Mouse (Mus musculus) neural tube, embryonic 13.5 days (tissue): Measurements from ENCODE around the gene Gm7861. TPM values are rescaled to one million over a fixed set of nuclear protein-coding genes. Genes with fewer than 3 reads are reported as not detected.
"Not testable (repeated sequence)": the region's sequence is repeated elsewhere in the genome, so short reads cannot be mapped to it uniquely, and the experiment has no call there.

Source experiments
- ATAC-seq: fragments of 200-750 bp; cut with Nextera tagmentation; 2 replicates; pipeline ENCODE4 v1.8.0; 2017; ENCODE audit warnings: low read depth, mild to moderate bottlenecking, moderate TSS enrichment, moderate library complexity
- H3K27ac ChIP-seq: fragments of 300-500 bp; sonication (generic); replicated peaks from 2 replicates; pipeline ENCODE4 v1.5.1; 2015; ENCODE audit warnings: moderate library complexity, mild to moderate bottlenecking, inconsistent platforms
- H3K27me3 ChIP-seq: fragments of 300-500 bp; sonication (generic); 2 replicates; pipeline ENCODE4 v1.6.1; 2015; ENCODE audit warnings: mild to moderate bottlenecking, inconsistent platforms
- H3K36me3 ChIP-seq: fragments of 300-500 bp; sonication (generic); 2 replicates; pipeline ENCODE4 v1.6.1; 2015; ENCODE audit warnings: mild to moderate bottlenecking, inconsistent platforms
- H3K4me1 ChIP-seq: fragments of 300-500 bp; sonication (generic); replicated peaks from 2 replicates; pipeline ENCODE4 v1.6.1; 2015; ENCODE audit warnings: inconsistent platforms
- H3K4me2 ChIP-seq: fragments of 300-500 bp; sonication (generic); 2 replicates; pipeline ENCODE4 v1.6.1; 2015; ENCODE audit warnings: inconsistent platforms, mild to moderate bottlenecking, moderate library complexity
- H3K4me3 ChIP-seq: fragments of 300-500 bp; sonication (generic); 2 replicates; pipeline ENCODE4 v1.5.1; 2015; ENCODE audit warnings: mild to moderate bottlenecking, inconsistent platforms
- H3K9ac ChIP-seq: fragments of 300-500 bp; sonication (generic); 2 replicates; pipeline ENCODE4 v1.6.1; 2015; ENCODE audit warnings: moderate library complexity, mild to moderate bottlenecking, inconsistent platforms
- H3K9me3 ChIP-seq: fragments of 300-500 bp; sonication (generic); 2 replicates; pipeline ENCODE4 v1.6.1; 2016; ENCODE audit warnings: inconsistent platforms
- WGBS: fragments of 180-500 bp; shearing (Covaris S2); methylation state at CpG from one replicate; pipeline ENCODE4 v1.1.7; 2015; 5-methylcytosine and 5-hydroxymethylcytosine counted together
- polyA plus RNA-seq: library from polyadenylated mRNA; unstranded; fragments of >200 nt; fragmentation: Nextera tagmentation; extraction: Ambion mirVana; gene quantifications from 2 replicates; pipeline ENCODE4 v1.2.1, GENCODE M21; 2015

Gm7861 gene
- polyA plus RNA-seq: not detected in 2 replicates

DNA sequence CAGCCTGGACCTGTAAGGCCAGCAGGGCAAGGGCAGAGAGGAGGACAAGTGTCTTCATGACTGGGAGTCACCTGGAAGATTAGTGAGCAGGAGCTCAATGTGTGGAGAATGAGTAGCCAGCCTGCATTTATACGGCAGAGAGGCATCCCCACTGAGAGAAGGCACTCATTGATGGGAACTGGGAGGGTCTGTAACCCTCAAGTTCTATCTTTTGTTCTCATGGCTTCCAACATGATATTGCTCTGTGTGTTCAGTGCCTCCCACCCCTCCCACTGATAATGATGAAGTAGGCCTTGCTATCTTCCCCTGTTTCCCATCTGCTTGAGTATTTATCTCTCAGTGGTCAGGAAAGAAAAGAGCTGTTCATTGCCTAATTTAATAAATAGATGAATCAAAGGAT is at the start of gene Gm7861:
Gene Gm7861 (minus strand): TSS at position 101 of the 400 bp plus-strand sequence.
- H3K4me1 ChIP-seq, H3K27ac ChIP-seq, H3K4me2 ChIP-seq, H3K27me3 ChIP-seq, H3K4me3 ChIP-seq, H3K9ac ChIP-seq, H3K36me3 ChIP-seq, H3K9me3 ChIP-seq, ATAC-seq: not testable (repeated sequence)
- WGBS: no CpG with 5 or more reads among the region's 1 CpGs

DNA sequence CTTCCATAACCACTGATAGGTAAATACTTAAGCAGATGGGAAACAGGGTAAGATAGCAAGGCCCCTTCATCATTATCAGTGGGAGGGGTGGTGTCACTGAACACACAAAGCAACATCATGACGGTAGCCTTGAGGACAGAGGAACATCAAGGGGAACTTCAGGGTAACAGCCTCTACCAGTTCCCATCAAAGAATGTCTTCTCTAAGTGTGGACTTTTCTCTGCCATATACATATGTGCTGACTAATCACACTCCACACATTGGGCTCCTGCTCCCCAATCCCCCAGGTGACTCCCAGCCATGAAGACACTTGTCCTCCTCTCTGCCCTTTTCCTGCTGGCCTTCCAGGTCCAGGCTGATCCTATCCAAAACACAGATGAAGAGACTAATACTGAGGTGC is 23.6 kb upstream of the Gm7861 start, which contains the start of gene Defa26:
Gene Defa26 (plus strand): TSS at position 301 of the 400 bp plus-strand sequence.
- H3K36me3 ChIP-seq, H3K27me3 ChIP-seq, H3K4me3 ChIP-seq, H3K4me1 ChIP-seq, ATAC-seq, H3K9ac ChIP-seq, H3K27ac ChIP-seq, H3K4me2 ChIP-seq, H3K9me3 ChIP-seq: not testable (repeated sequence)
- 78% methylated on average over 1 of the region's 1 CpGs for WGBS

DNA sequence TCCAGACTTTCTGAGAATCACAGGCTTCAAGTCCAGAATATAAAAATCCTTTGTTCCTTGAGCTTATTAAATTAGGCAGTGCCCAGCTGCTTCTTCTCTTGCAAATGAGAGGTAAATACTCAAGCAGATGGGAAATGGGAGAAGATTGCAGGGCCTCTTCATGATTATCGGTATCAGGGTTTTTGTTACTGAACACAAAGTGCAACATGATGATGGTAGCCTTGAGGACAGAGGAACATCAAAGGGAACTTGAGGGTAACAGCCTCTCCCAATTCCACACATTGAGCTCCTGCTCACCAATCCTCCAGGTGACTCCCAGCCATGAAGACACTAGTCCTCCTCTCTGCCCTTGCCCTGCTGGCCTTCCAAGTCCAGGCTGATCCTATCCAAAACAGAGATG is 11.6 kb downstream of the Gm7861 start, which contains the start of gene Defa28:
Gene Defa28 (plus strand): TSS at position 301 of the 400 bp plus-strand sequence.
- H3K4me2 ChIP-seq, H3K27me3 ChIP-seq, H3K9ac ChIP-seq, ATAC-seq, H3K9me3 ChIP-seq, H3K36me3 ChIP-seq, H3K4me3 ChIP-seq, H3K4me1 ChIP-seq, H3K27ac ChIP-seq: not testable (repeated sequence)
- WGBS: no CpG with 5 or more reads among the region's 1 CpGs

DNA sequence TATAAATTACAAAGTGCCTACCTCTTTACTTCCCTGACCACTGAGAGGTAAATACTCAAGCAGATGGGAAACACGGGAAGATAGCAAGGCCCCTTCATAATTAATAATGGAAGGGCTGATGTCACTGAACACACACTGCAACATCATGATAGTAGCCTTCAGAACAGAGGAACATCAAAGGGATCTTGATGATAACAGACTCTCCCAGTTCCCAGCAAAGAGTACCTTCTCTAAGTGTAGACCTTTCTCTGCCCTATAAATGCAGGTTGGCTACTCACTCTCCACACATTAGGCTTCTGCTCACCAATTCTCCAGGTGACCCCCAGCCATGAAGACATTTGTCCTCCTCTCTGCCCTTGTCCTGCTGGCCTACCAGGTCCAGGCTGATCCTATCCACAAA is 29.2 kb downstream of the Gm7861 start, which contains the start of gene Defa37:
Gene Defa37 (plus strand): TSS at position 301 of the 400 bp plus-strand sequence.
- not testable (repeated sequence) for H3K9me3 ChIP-seq, H3K36me3 ChIP-seq, H3K4me2 ChIP-seq, ATAC-seq, H3K4me1 ChIP-seq, H3K4me3 ChIP-seq, H3K27ac ChIP-seq, H3K9ac ChIP-seq, H3K27me3 ChIP-seq
- WGBS: no CpG with 5 or more reads among the region's 1 CpGs

Other genes starting within 250 kb of the Gm7861 start
- not detected in 2 replicates for gene Defa2, start 216.0 kb downstream of the Gm7861 start, polyA plus RNA-seq
- gene Defa33, start 202.7 kb downstream of the Gm7861 start, polyA plus RNA-seq: not detected in 2 replicates
- not detected in 2 replicates for gene Defa36, start 167.1 kb downstream of the Gm7861 start, polyA plus RNA-seq
- not detected in 2 replicates for gene Gm7849, start 137.9 kb downstream of the Gm7861 start, polyA plus RNA-seq
- not detected in 2 replicates for gene Defa20, start 85.2 kb downstream of the Gm7861 start, polyA plus RNA-seq
- gene Defa32, start 65.5 kb downstream of the Gm7861 start, polyA plus RNA-seq: not detected in 2 replicates
- gene Defa37, start 29.1 kb downstream of the Gm7861 start, polyA plus RNA-seq: not detected in 2 replicates
- not detected in 2 replicates for gene Defa28, start 11.5 kb downstream of the Gm7861 start, polyA plus RNA-seq
- not detected in 2 replicates for gene Defa26, start 23.7 kb upstream of the Gm7861 start, polyA plus RNA-seq
- not detected in 2 replicates for gene Defa17, start 61.3 kb upstream of the Gm7861 start, polyA plus RNA-seq
- not detected in 2 replicates for gene Defa34, start 71.3 kb upstream of the Gm7861 start, polyA plus RNA-seq
- gene AY761184, start 109.1 kb upstream of the Gm7861 start, polyA plus RNA-seq: not detected in 2 replicates
- not detected in 2 replicates for gene Defa24, start 140.0 kb upstream of the Gm7861 start, polyA plus RNA-seq
- gene Defb50, start 229.0 kb upstream of the Gm7861 start, polyA plus RNA-seq: not detected in 2 replicates
- gene Defb2, start 245.4 kb upstream of the Gm7861 start, polyA plus RNA-seq: not detected in 2 replicates